Mouse (Mus musculus): Measurements from ENCODE around the gene Serp2. TPM values are rescaled to one million over a fixed set of nuclear protein-coding genes. Genes with fewer than 3 reads are reported as not detected.

Serp2 gene
- polyA plus RNA-seq, 1 experiment, result 1.0 TPM

DNA sequence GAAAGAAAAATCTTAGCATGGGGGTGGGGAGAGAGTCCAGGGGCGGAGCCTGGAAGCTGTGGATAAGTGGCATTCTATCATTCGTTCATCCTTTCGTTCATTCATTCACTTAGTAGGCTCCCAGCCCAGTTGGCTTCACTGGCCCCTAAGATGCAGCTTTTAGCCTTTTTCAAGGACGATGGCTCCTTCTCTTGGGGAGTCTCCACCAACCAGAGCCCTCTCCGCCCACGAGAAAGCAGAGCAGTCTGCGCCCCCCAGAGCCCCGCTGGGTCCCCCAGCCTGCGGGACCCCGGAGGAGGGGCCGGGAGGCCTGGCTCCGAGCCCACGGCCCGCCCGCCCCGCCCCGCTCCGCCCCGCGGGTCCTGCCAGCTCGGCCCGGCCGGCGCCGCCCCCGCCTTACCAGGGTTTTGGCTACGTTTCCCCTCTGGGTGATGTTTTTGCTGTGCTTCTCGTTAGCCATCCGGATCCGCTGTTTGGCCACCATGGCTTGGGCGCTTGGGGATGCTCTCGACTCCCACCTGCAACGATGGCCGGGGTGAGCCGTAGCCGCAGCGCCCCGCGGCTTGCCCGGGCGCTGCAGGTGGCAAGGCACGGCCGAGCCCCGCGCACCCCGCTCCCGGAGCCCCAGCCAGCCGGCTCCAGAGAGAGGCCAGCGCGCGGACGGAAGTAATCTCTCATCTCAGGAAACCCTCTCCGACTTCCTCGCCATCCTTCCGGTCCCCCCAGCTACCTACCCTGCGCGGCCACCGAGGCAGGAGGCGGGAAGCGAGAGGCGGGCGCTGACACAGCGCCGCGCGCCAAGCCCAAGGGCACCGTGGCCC, 448 bp downstream of the Serp2 start:
- Histone ChIP-seq H3K27ac (ENCODE audit: insufficient read depth, low read depth, low read length) (no peak overlapping the region), H3K4me1 (ENCODE audit: control insufficient read depth, insufficient read depth, low read length) (no peaks in the 10 kb centered on the region), H3K4me3 (ENCODE audit: insufficient read depth, low read depth, low read length) (peak overlapping the region; percentile 59), H3K27me3 (replicated peaks; ENCODE audit: control insufficient read depth, insufficient read depth, low read length) (no peaks in the 10 kb centered on the region), H3K36me3 (ENCODE audit: control insufficient read depth, insufficient read depth, low read length) (no peaks in the 10 kb centered on the region)
- no peak for TF ChIP-seq POLR2A (IDR thresholded peaks at IDR 0.05; ENCODE audit: low read depth, low read length)
- WGBS, result 3% methylated on average over 67 of the region's 67 CpGs
- DNase-seq, result peak; percentile 79

DNA sequence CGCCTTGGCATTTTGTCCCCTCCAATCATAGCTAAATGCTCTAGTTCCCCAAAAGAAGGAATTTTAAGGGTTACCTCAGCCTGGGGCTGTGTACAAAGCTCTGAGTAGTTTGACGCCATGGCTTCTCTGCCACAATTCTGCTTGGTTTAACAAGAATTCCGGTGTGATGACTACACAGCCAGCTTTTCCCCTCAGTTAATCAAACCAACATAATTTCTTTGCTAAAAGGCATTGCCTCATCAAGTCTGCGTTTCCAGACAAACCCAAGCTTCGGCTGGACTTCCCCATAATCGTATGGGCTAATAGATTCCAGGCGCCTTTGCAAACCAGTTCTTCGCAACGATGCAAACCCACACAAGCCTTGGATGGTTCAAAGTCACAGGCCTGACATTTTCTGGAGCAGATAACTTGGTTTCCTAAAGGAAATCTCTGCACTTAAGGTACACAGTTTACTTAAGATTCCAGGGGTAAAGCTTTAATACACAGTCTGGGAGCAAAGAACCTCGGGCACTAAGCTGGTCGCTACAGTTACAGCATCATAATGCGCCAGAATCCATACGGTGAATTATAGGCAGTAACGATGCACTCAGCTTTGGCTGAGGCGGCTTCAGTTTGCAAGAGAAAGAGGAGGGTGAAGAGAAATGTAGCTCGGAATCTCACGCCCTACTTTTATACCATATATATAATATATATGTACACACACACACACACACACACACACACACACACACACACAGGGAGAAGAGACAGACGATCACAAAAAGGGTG, 1.2 kb downstream of the Serp2 start:
- 81% methylated on average over 18 of the region's 18 CpGs for WGBS
- no peak for DNase-seq
- no peak for TF ChIP-seq CTCF (conservative IDR thresholded peaks at IDR 0.05; ENCODE audit: insufficient read depth, insufficient read length, low read depth, low read length)
- TF ChIP-seq POLR2A (IDR thresholded peaks at IDR 0.05; ENCODE audit: low read depth, low read length), result no peak
- Histone ChIP-seq H3K4me1 (ENCODE audit: control insufficient read depth, insufficient read depth, low read length) (no peaks in the 10 kb centered on the region), H3K27ac (ENCODE audit: insufficient read depth, low read depth, low read length) (no peak overlapping the region), H3K4me3 (ENCODE audit: insufficient read depth, low read depth, low read length) (no peak overlapping the region), H3K27me3 (replicated peaks; ENCODE audit: control insufficient read depth, insufficient read depth, low read length) (no peaks in the 10 kb centered on the region), H3K36me3 (ENCODE audit: control insufficient read depth, insufficient read depth, low read length) (no peaks in the 10 kb centered on the region)

DNA sequence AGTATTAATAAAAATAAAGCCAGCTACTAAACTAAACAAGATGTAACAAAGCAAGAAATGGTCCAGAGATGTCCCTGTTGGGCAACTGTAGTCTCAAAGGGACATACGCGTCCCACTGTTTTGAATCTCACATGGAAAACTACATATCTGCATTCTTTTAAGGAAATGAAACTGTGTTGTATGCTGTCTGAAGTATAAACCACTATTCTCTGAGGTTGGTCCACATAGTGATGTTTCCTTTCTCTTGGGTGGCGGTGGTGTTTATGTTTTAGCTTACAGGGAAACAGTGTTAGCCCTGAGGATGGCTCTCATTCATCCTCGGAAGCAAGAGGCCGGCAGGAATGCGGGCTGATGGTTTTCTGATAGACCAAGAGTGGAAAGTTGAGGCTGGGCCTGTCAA, 12.6 kb downstream of the Serp2 start:
- DNase-seq, result no peak
- TF ChIP-seq CTCF (conservative IDR thresholded peaks at IDR 0.05; ENCODE audit: insufficient read depth, insufficient read length, low read depth, low read length) (no peak), POLR2A (IDR thresholded peaks at IDR 0.05; ENCODE audit: low read depth, low read length) (no peak)
- Histone ChIP-seq H3K27ac (ENCODE audit: insufficient read depth, low read depth, low read length) (no peak overlapping the region), H3K4me1 (ENCODE audit: control insufficient read depth, insufficient read depth, low read length) (no peaks in the 10 kb centered on the region), H3K36me3 (ENCODE audit: control insufficient read depth, insufficient read depth, low read length) (no peaks in the 10 kb centered on the region), H3K27me3 (replicated peaks; ENCODE audit: control insufficient read depth, insufficient read depth, low read length) (no peaks in the 10 kb centered on the region), H3K4me3 (ENCODE audit: insufficient read depth, low read depth, low read length) (no peak overlapping the region)
- whole genome bisulfite sequencing, result 96% methylated on average over 6 of the region's 6 CpGs

DNA sequence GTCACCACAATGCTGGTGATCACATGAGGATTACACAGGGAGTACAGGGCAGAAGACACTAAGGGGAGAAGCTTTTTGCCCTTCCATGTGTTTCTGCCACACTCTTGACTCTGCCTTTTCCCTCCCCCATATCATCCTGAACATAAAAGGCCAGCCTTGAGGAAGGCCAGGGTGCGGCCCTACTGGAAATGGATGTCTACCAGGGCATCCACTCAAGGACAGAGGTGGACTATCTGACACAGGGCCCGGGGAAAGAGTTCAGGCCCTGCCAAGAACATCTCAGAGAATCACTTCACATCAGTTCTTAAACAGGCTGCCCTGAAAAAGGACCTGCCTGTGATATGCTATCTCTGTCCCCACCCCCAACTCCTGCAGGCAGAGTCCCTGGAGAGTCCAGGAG, 15.3 kb downstream of the Serp2 start:
- Histone ChIP-seq H3K27me3 (replicated peaks; ENCODE audit: control insufficient read depth, insufficient read depth, low read length) (no peaks in the 10 kb centered on the region), H3K4me1 (ENCODE audit: control insufficient read depth, insufficient read depth, low read length) (peaks cover 11% of the 10 kb centered on the region; the same call in 1 of the 2 replicates), H3K36me3 (ENCODE audit: control insufficient read depth, insufficient read depth, low read length) (no peaks in the 10 kb centered on the region), H3K4me3 (ENCODE audit: insufficient read depth, low read depth, low read length) (no peak overlapping the region), H3K27ac (ENCODE audit: insufficient read depth, low read depth, low read length) (no peak overlapping the region)
- WGBS, result 78% methylated on average over 2 of the region's 2 CpGs
- no peak for DNase-seq
- no peak for TF ChIP-seq CTCF (conservative IDR thresholded peaks at IDR 0.05; ENCODE audit: insufficient read depth, insufficient read length, low read depth, low read length)

DNA sequence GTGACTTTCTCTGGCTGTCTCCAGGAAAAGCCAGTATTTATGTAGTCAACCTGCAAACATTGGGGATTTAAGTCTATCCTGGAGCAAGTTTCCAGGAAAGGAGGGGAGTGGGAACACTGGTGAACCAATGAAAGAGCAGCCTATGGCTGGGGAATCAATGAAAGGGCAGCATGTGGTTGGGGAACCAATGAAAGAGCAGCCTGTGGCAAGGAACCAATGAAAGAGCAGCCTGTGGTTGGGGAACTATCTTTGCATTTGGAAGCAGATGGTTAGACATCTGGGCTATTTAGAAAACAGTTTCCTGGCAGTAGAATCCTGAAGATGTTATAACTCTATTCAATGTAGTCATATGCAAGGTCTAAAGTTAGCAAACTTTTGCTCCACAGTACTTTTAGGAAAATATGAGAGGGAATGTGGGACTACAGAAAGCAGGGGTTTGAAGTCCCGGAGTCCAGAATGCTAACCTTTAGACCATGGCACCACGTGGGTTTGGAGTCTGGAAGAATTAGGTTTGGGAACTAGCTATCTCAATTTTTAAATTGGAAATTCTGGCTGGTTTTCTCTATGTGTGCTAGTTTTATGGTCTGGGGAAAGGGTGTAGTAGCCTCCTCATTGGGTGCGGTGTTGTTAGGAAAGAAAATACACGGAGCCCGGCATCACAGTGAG, 16.6 kb downstream of the Serp2 start:
- no peak overlapping the region for H3K4me3 ChIP-seq (ENCODE audit: insufficient read depth, low read depth, low read length)
- H3K27me3 ChIP-seq (replicated peaks; ENCODE audit: control insufficient read depth, insufficient read depth, low read length), result no peaks in the 10 kb centered on the region
- 82% methylated on average over 5 of the region's 5 CpGs for WGBS
- no peaks in the 10 kb centered on the region for H3K36me3 ChIP-seq (ENCODE audit: control insufficient read depth, insufficient read depth, low read length)
- TF ChIP-seq POLR2A (IDR thresholded peaks at IDR 0.05; ENCODE audit: low read depth, low read length), result no peak
- H3K4me1 ChIP-seq (ENCODE audit: control insufficient read depth, insufficient read depth, low read length), result peaks cover 11% of the 10 kb centered on the region; the same call in 1 of the 2 replicates
- H3K27ac ChIP-seq (ENCODE audit: insufficient read depth, low read depth, low read length), result no peak overlapping the region
- peak; percentile 56 for DNase-seq

DNA sequence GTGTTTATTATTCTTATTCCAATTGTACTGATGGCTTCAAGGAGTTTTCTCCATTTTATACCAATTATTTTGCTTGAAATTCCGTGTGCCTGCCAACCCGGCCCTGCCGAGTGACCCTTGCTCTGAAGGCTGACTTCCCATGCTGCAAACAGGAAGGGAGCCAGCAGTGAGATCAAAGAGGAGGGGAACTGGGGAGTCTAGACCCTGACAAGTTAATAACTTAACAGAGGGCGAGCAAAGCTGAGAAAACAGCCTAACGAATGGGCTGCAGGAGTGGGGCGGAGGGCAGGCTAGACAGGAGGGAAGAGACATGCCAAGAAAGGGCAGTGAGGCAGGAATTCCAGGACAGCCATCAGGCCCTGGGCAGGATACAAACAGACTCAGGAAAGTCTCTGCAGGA, 19.8 kb downstream of the Serp2 start:
- peak; percentile 95 for DNase-seq
- Histone ChIP-seq H3K4me3 (ENCODE audit: insufficient read depth, low read depth, low read length) (no peak overlapping the region), H3K36me3 (ENCODE audit: control insufficient read depth, insufficient read depth, low read length) (no peaks in the 10 kb centered on the region), H3K4me1 (ENCODE audit: control insufficient read depth, insufficient read depth, low read length) (peaks cover 17% of the 10 kb centered on the region; the same call in 1 of the 2 replicates), H3K27me3 (replicated peaks; ENCODE audit: control insufficient read depth, insufficient read depth, low read length) (no peaks in the 10 kb centered on the region), H3K27ac (ENCODE audit: insufficient read depth, low read depth, low read length) (peak overlapping the region; percentile 53)
- 14% methylated on average over 6 of the region's 6 CpGs for WGBS
- no peak for TF ChIP-seq CTCF (conservative IDR thresholded peaks at IDR 0.05; ENCODE audit: insufficient read depth, insufficient read length, low read depth, low read length)
- TF ChIP-seq POLR2A (IDR thresholded peaks at IDR 0.05; ENCODE audit: low read depth, low read length), result no peak

DNA sequence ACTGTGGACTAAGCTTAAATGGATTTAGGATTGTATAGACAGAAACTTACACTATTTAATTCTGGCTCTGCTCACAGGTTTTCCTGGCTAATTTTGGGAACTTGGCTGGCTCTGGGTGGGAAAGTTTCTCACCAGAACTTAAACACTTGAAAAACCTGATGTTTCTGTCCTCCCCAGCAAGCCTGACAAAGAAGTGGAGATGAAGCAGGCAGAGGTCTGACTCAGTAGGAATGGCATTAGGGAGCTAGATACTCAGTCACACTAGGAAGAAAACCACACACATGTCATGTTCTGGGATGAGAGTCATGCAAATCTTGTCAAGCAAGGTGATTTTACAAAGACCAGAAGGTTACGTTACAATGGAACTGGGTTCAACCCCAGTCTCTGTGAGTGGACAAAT, 21.6 kb downstream of the Serp2 start:
- H3K36me3 ChIP-seq (ENCODE audit: control insufficient read depth, insufficient read depth, low read length), result no peaks in the 10 kb centered on the region
- H3K4me3 ChIP-seq (ENCODE audit: insufficient read depth, low read depth, low read length), result no peak overlapping the region
- 81% methylated on average over 1 of the region's 1 CpGs for WGBS
- H3K27me3 ChIP-seq (replicated peaks; ENCODE audit: control insufficient read depth, insufficient read depth, low read length), result no peaks in the 10 kb centered on the region
- TF ChIP-seq CTCF (conservative IDR thresholded peaks at IDR 0.05; ENCODE audit: insufficient read depth, insufficient read length, low read depth, low read length) (no peak), POLR2A (IDR thresholded peaks at IDR 0.05; ENCODE audit: low read depth, low read length) (no peak)
- peaks cover 17% of the 10 kb centered on the region; the same call in 1 of the 2 replicates for H3K4me1 ChIP-seq (ENCODE audit: control insufficient read depth, insufficient read depth, low read length)
- no peak overlapping the region for H3K27ac ChIP-seq (ENCODE audit: insufficient read depth, low read depth, low read length)
- DNase-seq, result no peak
